Mouse (Mus musculus) limb, embryonic 12.5 days (tissue): Measurements from ENCODE around the gene C4b. TPM values are rescaled to one million over a fixed set of nuclear protein-coding genes. Genes with fewer than 3 reads are reported as not detected.

ENCODE experiments used
- ATAC-seq: fragments of 200-750 bp; cut with Nextera tagmentation; 2 replicates; pipeline ENCODE4 v1.8.0; 2017; ENCODE audit warnings: low read depth, moderate TSS enrichment; ENCODE audit not compliant: insufficient number of reproducible peaks, insufficient read depth, low FRiP score, low TSS enrichment
- H3K27ac ChIP-seq: fragments of 300-500 bp; sonication (generic); 2 replicates; pipeline ENCODE4 v1.5.1; 2016; ENCODE audit warnings: mild to moderate bottlenecking, moderate library complexity
- H3K27me3 ChIP-seq: fragments of 300-500 bp; sonication (generic); 2 replicates; pipeline ENCODE4 v1.6.1; 2016; ENCODE audit warnings: mild to moderate bottlenecking, moderate library complexity
- H3K36me3 ChIP-seq: fragments of 300-500 bp; sonication (generic); 2 replicates; pipeline ENCODE4 v1.6.1; 2016; ENCODE audit warnings: mild to moderate bottlenecking, moderate library complexity
- H3K4me1 ChIP-seq: fragments of 300-500 bp; sonication (generic); replicated peaks from 2 replicates; pipeline ENCODE4 v1.6.1; 2016
- H3K4me2 ChIP-seq: fragments of 300-500 bp; sonication (generic); 2 replicates; pipeline ENCODE4 v1.6.1; 2016; ENCODE audit warnings: mild to moderate bottlenecking, moderate library complexity
- H3K4me3 ChIP-seq: fragments of 300-500 bp; sonication (generic); replicated peaks from 2 replicates; pipeline ENCODE4 v1.5.1; 2016; ENCODE audit warnings: mild to moderate bottlenecking
- H3K9ac ChIP-seq: fragments of 300-500 bp; sonication (generic); replicated peaks from 2 replicates; pipeline ENCODE4 v1.6.1; 2016; ENCODE audit warnings: mild to moderate bottlenecking, moderate library complexity
- H3K9me3 ChIP-seq: fragments of 300-500 bp; sonication (generic); 2 replicates; pipeline ENCODE4 v1.6.1; 2016; ENCODE audit warnings: mild to moderate bottlenecking, moderate library complexity
- WGBS: fragments of 180-500 bp; shearing (Covaris S2); methylation state at CpG from one replicate; pipeline ENCODE4 v1.1.7; 2016; 5-methylcytosine and 5-hydroxymethylcytosine counted together
- microRNA-seq: library from miRNA; unstranded; fragments of <30 nt; microRNA quantifications from one replicate; pipeline ENCODE4, GENCODE M21; 2017
- polyA plus RNA-seq: library from polyadenylated mRNA; unstranded; fragments of >200 nt; fragmentation: Nextera tagmentation; extraction: Ambion mirVana; gene quantifications from 2 replicates; pipeline ENCODE4 v1.2.1, GENCODE M21; 2016

The C4b gene
- polyA plus RNA-seq, 1 experiment from 2014 or later, result not detected

GRCm38 (mm10) chr17:34680621-34681020 lies 63.1 kb downstream of the C4b start:
- H3K4me2 ChIP-seq, result no peak overlapping the region
- ATAC-seq, result no peak
- H3K36me3 ChIP-seq, result no peaks in the 10 kb centered on the region
- no peak overlapping the region for H3K4me3 ChIP-seq
- peaks cover 63% of the 10 kb centered on the region for H3K27me3 ChIP-seq
- no peak overlapping the region for H3K9ac ChIP-seq
- no peaks in the 10 kb centered on the region for H3K9me3 ChIP-seq
- H3K27ac ChIP-seq, result no peak overlapping the region
- H3K4me1 ChIP-seq, result peaks cover 10% of the 10 kb centered on the region; the same call in 1 of the 2 replicates
- WGBS, result 84% methylated on average over 4 of the region's 4 CpGs

- Histone ChIP-seq H3K9ac (no peak overlapping the region), H3K4me1 (peaks cover 10% of the 10 kb centered on the region; the same call in 1 of the 2 replicates), H3K36me3 (no peaks in the 10 kb centered on the region), H3K27ac (no peak overlapping the region), H3K27me3 (peaks cover 68% of the 10 kb centered on the region), H3K4me2 (no peak overlapping the region), H3K9me3 (no peaks in the 10 kb centered on the region), H3K4me3 (no peak overlapping the region)
- WGBS, result 82% methylated on average over 26 of the region's 26 CpGs
- no peak; the same call in 1 of the 2 replicates for ATAC-seq
Observed at GRCm38 (mm10) chr17:34680191-34680590, 63.5 kb downstream of the C4b start.

Small RNAs within 50 kb of the gene (microRNA-seq; reads per million reads assigned to microRNA genes)
- gene Gm27471, result not detected

Other genes starting within 250 kb of the C4b start
- not detected in 2 replicates for gene Btnl6, start 226.5 kb downstream of the C4b start, polyA plus RNA-seq
- 4.9 and 6.3 TPM in 2 replicates for gene Notch4, start 179.6 kb downstream of the C4b start, polyA plus RNA-seq
- 2.6 and 3.8 TPM in 2 replicates for gene Gpsm3, start 154.1 kb downstream of the C4b start, polyA plus RNA-seq
- 24.6 and 26.6 TPM in 2 replicates for gene Pbx2, start 152.6 kb downstream of the C4b start, polyA plus RNA-seq
- 2.8 and 3.5 TPM in 2 replicates for gene Ager, start 146.0 kb downstream of the C4b start, polyA plus RNA-seq
- 143 and 145 TPM in 2 replicates for gene Rnf5, start 140.2 kb downstream of the C4b start, polyA plus RNA-seq
- gene Agpat1, start 139.6 kb downstream of the C4b start, polyA plus RNA-seq, result 50.5 and 53.4 TPM in 2 replicates
- 3.0 and 3.4 TPM in 2 replicates for gene Egfl8, start 127.9 kb downstream of the C4b start, polyA plus RNA-seq
- gene Ppt2, start 115.4 kb downstream of the C4b start, polyA plus RNA-seq, result 15.9 and 17.6 TPM in 2 replicates
- gene Prrt1, start 114.3 kb downstream of the C4b start, polyA plus RNA-seq, result 0.20 and 0.28 TPM in 2 replicates
- gene Fkbpl, start 99.1 kb downstream of the C4b start, polyA plus RNA-seq, result 14.0 and 19.5 TPM in 2 replicates
- gene Atf6b, start 96.7 kb downstream of the C4b start, polyA plus RNA-seq, result 94.8 and 103 TPM in 2 replicates
- not detected in 2 replicates for gene Tnxb, start 73.3 kb downstream of the C4b start, polyA plus RNA-seq
- gene Cyp21a1, start 60.7 kb upstream of the C4b start, polyA plus RNA-seq, result not detected in 2 replicates
- 24.9 and 26.2 TPM in 2 replicates for gene Stk19, start 93.1 kb upstream of the C4b start, polyA plus RNA-seq
- 70.8 and 81.7 TPM in 2 replicates for gene Dxo, start 93.1 kb upstream of the C4b start, polyA plus RNA-seq
- gene Skiv2l, start 106.3 kb upstream of the C4b start, polyA plus RNA-seq, result 58.3 and 65.7 TPM in 2 replicates
- 125 and 134 TPM in 2 replicates for gene Nelfe, start 106.5 kb upstream of the C4b start, polyA plus RNA-seq
- 1.4 and 3.0 TPM in 2 replicates for gene Cfb, start 118.6 kb upstream of the C4b start, polyA plus RNA-seq
- gene Zbtb12, start 135.6 kb upstream of the C4b start, polyA plus RNA-seq, result 9.3 and 10.8 TPM in 2 replicates
- 0.18 TPM in 1 of 2 replicates, not detected in the other for gene Gm20547, start 138.2 kb upstream of the C4b start, polyA plus RNA-seq
- gene C2, start 154.4 kb upstream of the C4b start, polyA plus RNA-seq, result 0.84 and 1.1 TPM in 2 replicates
- 114 TPM in 2 replicates for gene Ehmt2, start 154.6 kb upstream of the C4b start, polyA plus RNA-seq
- gene Slc44a4, start 170.6 kb upstream of the C4b start, polyA plus RNA-seq, result not detected in 2 replicates
- gene Neu1, start 187.4 kb upstream of the C4b start, polyA plus RNA-seq, result 16.2 and 18.9 TPM in 2 replicates
- 0.19 TPM in 1 of 2 replicates, not detected in the other for gene Hspa1b, start 215.4 kb upstream of the C4b start, polyA plus RNA-seq
- gene Gm20481, start 226.0 kb upstream of the C4b start, polyA plus RNA-seq, result not detected in 2 replicates
- gene Hspa1a, start 228.3 kb upstream of the C4b start, polyA plus RNA-seq, result 1.9 and 2.0 TPM in 2 replicates
- gene Hspa1l, start 228.8 kb upstream of the C4b start, polyA plus RNA-seq, result 1.0 and 1.1 TPM in 2 replicates
- 222 and 234 TPM in 2 replicates for gene Lsm2, start 238.0 kb upstream of the C4b start, polyA plus RNA-seq